Mouse (Mus musculus) cerebellum, postnatal 4 days (tissue): ENCODE data around the gene 4632433K11Rik.
"Not testable (repeated sequence)": the region's sequence is repeated elsewhere in the genome, so short reads cannot be mapped to it uniquely, and the experiment has no call there.

Source experiments
- DNase-seq, 2 experiments: peaks; one replicate each; pipeline ENCODE4 v3.0.0; 2022; ENCODE audit warnings: low spot score in 2 of 2, mixed read lengths in 1 of 2

The 4632433K11Rik gene

GRCm38 (mm10) chr7:5056651-5057263, 22.8 kb downstream of the 4632433K11Rik start:
- DNase-seq: peak in 1 of 2 experiments; percentile 45

- DNase-seq: no peak
Observed at GRCm38 (mm10) chr7:5057381-5057780, 23.5 kb downstream of the 4632433K11Rik start.

GRCm38 (mm10) chr7:5057804-5058203, 23.9 kb downstream of the 4632433K11Rik start:
- no peak for DNase-seq

GRCm38 (mm10) chr7:5058631-5059030, 24.7 kb downstream of the 4632433K11Rik start:
- DNase-seq: no peak

- no peak for DNase-seq
Observed at GRCm38 (mm10) chr7:5059421-5059820, 25.5 kb downstream of the 4632433K11Rik start.

- DNase-seq: peak in 1 of 2 experiments; percentile 82
Observed at GRCm38 (mm10) chr7:5060239-5060731, 26.4 kb downstream of the 4632433K11Rik start.

- DNase-seq: peak; percentile 97 to 99
Observed at GRCm38 (mm10) chr7:5060944-5061773, 27.2 kb downstream of the 4632433K11Rik start.

GRCm38 (mm10) chr7:5061774-5062359, 27.9 kb downstream of the 4632433K11Rik start, which contains the start of gene U2af2:
Gene U2af2, plus strand, starts transcription at chr7:5062143.
- DNase-seq: peak; percentile 93 to 96

GRCm38 (mm10) chr7:5062360-5063001, 28.6 kb downstream of the 4632433K11Rik start:
- no peak for DNase-seq

- no peak for DNase-seq
Observed at GRCm38 (mm10) chr7:5064886-5065285, 31.0 kb downstream of the 4632433K11Rik start.

- no peak for DNase-seq
Observed at GRCm38 (mm10) chr7:5073586-5073985, 39.7 kb downstream of the 4632433K11Rik start.

- no peak for DNase-seq
Observed at GRCm38 (mm10) chr7:5074984-5075383, 41.1 kb downstream of the 4632433K11Rik start.

GRCm38 (mm10) chr7:5076931-5077330, 43.0 kb downstream of the 4632433K11Rik start:
- no peak for DNase-seq

GRCm38 (mm10) chr7:5079365-5080009, 45.6 kb downstream of the 4632433K11Rik start:
- DNase-seq: not testable (repeated sequence)

- peak; percentile 95 to 96 for DNase-seq
Observed at GRCm38 (mm10) chr7:5080010-5080751, 46.3 kb downstream of the 4632433K11Rik start, which contains the start of gene Epn1. Gene Epn1, plus strand, starts transcription at chr7:5080235.

- no peak for DNase-seq
Observed at GRCm38 (mm10) chr7:5080815-5081214, 46.9 kb downstream of the 4632433K11Rik start.

- no peak for DNase-seq
Observed at GRCm38 (mm10) chr7:5081241-5081640, 47.3 kb downstream of the 4632433K11Rik start.

- no peak for DNase-seq
Observed at GRCm38 (mm10) chr7:5081939-5082338, 48.0 kb downstream of the 4632433K11Rik start.

- DNase-seq: no peak
Observed at GRCm38 (mm10) chr7:5083325-5084105, 49.6 kb downstream of the 4632433K11Rik start.
